Mouse (Mus musculus) spleen, postnatal 10 days (tissue): ENCODE results near the gene Zfp931.
"Not testable (repeated sequence)": the region's sequence is repeated elsewhere in the genome, so short reads cannot be mapped to it uniquely, and the experiment has no call there.

Experiments
- DNase-seq, 2 experiments: peaks; one replicate each; pipeline ENCODE4 v3.0.0; 2021 to 2022; ENCODE audit warnings: low spot score in 2 of 2

Zfp931 gene

DNA sequence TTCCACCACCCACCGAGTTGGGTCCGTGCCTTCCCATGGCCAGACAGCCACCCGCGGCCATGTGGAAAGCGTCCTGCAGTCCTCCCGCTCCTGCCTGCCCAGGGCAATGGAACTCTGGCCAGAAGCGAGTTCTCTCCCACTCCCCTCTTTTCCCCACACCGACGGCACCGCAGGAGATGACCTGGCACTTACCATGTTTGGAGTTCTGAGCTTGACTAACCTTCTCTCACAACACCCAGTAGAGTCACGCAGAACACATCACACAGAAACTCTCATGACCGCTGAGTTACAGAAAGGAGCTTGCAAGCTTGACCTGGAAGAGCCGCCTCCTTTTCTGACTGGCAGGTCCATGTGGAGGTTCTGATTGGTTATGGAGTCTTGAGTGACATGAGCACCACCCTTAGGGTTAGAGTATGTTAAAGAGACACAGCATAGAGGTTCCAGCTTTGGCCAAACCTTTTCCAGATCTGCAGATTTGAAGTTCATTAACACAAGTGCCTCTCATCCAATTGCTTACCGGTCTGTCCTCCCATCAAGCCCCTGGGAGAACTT lies at the start of gene Zfp931:
Gene Zfp931, minus strand, starts transcription at position 311 of the 552 bp plus-strand sequence.
- DNase-seq = not testable (repeated sequence)

DNA sequence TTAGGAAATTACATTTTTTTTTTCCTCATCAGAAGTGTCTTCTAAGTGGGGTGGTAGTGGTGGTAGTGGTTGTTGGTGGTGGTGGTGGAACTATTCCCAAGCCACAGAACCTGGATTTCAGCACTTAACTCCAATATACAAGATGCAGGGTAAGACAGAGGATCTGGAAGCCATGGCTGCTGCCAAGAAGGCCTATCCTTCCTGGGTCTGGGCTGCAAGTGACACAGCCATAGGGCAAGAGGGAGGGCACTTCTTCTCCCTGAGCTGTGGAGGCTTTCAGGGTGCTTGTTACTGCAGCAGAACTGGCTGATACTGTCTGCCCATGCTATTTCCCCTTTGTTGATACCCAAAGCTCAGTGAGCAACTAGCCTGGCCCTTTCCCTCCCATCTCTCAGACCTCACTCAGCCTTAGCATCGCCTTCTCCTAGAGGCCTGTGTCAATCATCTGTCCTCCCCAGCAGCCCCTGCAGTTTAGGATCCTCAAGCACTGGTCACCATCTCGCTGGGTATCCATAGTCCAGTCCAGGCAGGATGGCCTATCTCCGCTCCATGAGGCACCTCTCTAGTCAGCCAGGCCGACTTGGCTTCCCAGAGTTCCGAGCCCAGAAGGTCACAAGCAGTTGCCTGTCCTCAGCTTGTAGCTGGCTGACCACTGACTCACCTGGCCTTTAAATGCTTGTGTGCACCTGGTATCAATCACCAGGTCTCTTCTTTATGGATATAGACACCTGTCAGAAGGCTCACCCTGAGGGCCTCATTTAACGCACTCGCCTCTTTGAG lies 48.0 kb upstream of the Zfp931 start:
- peak in 1 of 2 experiments; percentile 6 for DNase-seq

DNA sequence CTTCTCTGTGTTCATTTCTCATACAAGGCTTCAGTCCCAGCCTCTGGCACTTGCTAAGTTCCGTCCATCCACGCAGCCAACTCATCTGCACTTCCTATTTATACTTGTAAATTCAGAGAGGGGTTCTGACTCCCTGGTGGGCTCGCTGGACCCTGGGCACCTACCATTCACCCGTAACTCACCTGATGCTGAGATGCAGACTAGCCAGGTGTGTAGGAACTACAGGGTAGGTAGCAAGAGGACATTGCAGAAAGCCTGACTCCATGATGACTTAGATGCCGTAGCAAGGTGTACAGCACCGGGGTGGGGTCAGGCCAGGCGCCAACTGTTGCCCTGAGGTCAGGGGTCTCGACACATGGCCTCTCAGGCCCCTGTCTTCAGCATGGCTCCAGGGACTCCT lies 47.2 kb upstream of the Zfp931 start:
- DNase-seq = no peak

DNA sequence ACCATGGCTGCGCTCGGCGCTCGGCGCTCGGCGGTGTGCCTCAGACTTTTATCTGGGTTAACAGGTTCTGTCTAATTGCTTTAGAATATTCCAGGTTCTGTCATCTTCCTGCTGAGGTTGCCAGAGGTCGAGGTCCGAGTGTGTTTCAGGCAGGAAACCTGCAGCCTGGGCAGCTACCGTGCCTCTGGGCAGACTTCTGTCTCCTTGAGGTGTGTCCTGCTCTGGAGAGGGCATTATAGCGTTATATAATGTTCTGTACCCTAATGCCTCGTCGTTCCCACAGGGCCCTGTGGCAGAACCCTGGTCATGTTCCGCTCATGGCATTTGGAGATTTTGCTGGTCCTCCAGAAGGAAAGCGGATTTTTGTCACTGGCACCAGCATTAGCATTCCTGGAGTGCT lies 45.2 kb upstream of the Zfp931 start:
- no peak for DNase-seq

DNA sequence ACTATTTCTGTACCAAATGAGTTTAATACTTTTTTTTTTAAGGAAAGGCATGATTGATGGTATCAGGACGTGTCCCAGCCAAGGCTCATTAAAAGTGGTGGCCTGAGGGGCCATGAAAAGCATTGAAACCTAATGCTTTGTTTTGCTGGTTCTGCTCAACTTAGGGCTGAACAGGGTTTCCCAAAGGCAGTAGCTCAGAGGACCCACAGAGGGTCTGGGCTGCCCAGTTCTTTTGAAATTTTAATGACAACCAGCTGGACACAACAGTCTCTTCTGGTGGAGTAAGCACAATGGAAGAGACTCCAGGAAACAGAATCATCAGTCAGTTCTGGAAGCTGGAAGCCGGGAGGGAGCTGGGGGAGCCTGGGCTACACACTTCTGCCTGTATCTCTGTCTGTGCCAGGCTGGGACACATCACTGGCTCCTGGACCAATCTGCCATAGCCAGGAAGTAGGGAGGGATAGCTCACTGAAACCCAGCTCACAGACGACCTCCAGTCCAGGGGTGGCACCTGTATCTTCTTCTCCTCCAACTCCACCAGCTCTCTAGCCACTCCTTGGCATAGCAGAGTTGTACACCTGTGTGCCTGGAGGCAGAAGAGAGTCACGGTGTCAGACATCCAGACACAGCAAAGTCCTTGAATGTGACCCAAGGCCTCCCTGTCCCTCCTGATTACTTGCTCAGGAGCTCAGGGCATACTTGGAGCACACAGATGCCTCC lies 43.8 kb upstream of the Zfp931 start:
- no peak for DNase-seq

DNA sequence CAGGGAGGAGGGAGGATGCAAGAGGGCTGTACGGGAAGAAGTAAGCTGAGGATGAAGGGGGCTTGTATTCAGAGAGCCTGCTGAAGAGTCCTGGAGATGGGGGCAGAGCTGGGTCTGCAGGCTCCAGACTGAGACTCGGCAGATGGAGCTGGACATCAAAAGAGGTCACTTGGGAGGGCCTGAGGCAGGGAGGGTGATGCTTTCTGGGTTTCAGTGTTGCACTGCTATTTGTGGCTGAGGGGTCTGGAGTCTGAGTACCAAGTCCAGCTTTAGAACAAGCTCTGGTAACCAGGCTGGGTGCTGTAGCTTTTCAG lies 43.1 kb upstream of the Zfp931 start:
- no peak for DNase-seq

DNA sequence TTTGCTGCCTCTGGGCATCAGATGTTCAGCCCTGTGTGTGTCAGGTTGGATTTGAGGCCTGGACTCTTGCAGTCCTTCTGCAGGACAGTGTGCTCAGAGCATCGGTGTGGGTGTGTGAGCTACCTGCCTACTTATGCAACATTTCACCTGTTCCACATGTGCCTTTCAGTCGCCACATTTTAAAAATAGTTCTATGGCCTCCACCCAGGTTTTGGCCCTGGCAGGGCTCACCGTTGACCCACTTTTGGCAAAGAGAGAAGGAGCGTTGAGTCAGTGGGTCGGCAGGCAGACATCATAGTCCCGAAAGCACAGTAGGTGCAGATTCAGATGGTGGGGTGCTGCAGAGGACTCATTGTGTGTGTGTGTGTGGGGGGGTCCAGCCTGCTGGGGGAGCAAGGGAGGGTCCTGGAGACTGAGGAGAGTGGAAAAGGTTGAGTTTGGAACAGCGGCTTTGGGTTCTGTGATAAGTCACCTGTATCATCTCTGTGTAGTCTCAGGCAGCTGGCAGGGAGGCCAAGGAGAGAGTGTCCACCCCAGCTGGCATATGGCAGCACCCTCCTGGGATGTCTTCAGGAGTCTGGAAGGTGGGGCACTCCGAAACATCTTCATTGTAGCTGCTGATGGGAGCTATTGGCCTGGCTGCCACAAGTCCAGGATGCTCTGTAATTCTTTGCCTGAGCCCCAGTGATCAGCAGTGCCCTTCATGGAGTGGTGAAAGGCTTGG lies 42.5 kb upstream of the Zfp931 start:
- DNase-seq = no peak

DNA sequence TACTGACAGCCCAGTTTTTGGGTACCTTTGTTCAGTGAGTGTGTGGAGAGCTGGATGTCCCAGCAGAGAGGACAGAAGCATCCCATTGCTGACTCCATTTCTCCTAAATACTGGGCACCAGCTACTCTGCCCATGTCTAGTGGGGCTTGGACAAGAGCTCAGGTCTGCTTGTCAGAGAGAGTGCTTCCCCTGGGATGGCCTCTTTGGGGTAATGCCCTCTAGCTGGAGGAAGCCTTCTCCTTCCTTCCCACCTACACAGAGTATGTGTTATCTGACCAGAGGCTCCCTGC lies 42.0 kb upstream of the Zfp931 start:
- DNase-seq = no peak

DNA sequence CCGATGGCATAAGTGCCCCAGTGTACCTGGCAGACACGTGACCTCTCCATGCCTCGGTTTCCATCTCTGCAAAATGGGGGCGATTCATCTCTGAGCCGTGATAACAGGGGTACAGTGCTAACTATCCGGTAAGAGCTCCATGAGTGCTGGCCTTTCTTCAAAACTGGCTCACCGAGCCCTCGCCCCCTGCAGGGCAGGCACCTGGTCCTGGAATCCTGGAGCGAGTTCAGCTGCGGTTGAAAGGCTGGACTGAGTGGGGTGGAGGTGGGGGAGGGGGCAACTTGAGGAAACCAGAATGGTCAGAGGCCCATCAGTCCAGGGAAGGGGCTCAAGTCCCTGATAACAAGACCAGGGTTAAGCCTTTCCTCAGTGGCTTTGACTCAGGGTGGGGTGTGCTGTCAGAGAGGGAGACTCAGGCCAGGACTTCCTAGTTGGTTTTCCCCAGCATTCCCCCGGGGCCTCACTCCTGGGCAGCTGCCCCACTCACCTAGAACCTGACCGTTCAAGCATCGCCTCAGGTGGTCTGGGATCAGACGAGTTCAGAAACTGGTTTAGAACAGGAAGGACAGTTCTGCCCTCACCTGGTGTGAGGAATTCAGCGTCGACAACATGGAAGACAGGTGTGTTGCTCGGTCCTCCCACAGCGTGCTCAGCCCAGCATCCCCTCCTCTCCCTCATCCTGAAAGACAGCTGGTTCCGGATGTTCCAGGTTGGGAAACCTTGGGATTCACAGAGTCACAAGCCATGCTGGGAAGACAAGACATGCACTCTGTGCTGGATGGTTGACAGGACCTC lies 41.5 kb upstream of the Zfp931 start:
- DNase-seq = no peak

DNA sequence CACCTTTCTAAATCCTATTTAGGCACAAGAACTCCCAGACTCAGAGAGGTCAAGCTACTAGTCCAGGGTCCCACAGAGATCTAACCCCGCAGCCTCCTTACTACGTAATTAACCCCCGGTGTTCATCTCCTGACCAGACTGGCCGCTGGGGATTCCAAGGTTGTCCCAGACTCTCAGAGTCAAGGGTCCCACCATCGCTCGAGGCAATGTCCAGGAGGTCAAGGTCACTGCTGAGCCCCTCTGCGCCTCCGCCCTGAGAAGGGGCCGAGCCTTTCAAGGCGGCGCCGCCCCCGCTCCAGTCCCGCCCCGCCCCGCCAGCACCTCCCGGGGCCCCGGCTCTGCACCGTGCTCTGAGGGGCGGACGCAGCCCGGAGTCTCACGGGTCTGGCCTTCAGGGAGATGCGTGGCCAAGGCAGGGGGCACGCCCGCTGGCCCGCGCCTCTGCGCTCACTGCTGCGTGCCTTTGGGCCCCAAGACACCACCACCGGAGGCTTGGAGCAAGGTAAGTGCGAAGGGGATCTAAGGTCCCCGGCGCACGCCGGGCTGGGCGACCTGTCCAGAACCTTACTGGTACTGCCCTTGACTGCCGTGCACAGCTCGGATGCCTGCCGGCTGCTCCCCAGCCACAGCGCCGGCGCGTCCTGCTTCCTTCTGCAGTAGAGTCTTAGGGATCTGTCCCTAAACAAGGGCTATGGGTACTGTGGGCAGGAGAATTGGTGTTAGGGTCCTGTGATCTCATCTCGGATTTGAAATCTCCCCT lies 40.7 kb upstream of the Zfp931 start, which contains the start of gene Phactr3:
Gene Phactr3, plus strand, starts transcription at position 175 of the 760 bp plus-strand sequence.
- DNase-seq = no peak

DNA sequence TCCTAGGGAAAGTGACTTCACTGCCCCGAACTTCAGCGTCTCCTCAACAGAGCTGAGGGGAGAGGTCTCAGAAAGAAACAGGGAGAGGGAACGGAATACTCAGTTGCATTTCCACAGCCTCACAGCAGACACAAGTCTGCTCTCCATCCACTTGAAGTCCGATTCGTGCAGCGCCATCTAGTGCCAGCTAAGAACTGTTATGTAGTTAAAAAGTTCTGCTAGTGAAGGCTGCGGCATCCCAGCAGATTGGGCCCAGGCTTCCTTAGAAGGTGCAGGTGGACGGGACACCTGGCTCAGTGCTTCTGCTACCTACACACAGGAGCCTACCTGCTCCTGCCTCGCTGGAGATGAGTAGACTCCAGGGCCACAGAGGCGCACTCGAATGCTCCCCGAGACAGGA lies 39.7 kb upstream of the Zfp931 start:
- peak in 1 of 2 experiments; percentile 33 for DNase-seq

DNA sequence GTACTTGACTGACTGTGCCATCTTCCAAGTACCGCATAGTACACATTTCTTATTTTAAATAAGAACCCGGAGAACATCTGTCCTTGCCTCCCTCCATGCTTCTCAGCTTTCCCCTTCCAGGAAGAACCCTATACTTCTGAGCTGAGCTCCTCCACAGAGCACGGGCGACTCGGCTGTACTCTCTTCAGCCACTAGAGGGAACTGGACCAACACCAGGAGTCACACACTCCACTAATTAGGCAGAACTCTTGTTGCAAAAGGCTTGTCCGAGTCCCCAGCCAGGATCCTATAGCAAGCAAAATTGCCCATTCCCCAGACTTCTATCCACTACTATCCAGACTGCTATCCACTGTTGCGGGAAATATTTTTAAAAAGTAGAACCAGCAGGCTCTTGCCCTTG lies 23.7 kb upstream of the Zfp931 start:
- peak in 1 of 2 experiments; percentile 29 for DNase-seq

DNA sequence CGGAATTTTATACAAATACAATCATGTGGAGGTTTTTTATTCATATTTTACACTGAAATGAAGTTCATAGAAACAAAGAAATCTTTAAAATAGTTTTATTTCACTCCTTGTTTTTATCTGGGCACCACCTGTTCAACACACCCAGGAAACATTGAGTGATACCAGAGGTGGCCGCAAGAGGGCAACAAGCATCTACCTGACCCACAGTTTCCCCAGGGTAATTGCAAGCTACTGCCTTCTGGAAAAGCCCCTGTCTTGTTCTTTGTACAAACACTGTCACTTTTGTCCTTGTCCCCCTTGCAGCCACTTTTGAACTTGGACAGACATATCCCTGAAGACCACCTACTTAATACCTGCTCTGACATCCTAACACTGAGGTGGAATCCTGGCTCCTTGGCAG lies 19.7 kb upstream of the Zfp931 start:
- DNase-seq = peak in 1 of 2 experiments; percentile 58

DNA sequence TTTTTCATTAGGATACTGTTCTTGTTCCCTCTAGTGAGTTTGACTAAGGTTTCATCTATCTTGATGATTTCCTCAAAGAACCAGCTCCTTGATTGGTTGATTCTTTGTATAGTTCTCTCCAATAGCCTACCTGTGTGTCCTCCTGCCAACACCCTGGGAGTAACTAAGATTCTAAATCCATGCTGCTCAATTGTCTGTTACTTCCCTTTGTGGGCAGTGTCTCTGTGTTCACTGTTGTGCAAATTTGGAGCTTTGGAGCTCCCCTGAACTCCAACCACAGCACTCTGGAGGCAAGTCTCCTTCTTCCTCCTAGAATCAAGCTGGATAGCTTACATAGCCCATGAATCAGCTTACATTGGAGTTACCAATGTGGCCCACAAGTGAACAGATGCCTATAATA lies 11.3 kb upstream of the Zfp931 start:
- no peak for DNase-seq

DNA sequence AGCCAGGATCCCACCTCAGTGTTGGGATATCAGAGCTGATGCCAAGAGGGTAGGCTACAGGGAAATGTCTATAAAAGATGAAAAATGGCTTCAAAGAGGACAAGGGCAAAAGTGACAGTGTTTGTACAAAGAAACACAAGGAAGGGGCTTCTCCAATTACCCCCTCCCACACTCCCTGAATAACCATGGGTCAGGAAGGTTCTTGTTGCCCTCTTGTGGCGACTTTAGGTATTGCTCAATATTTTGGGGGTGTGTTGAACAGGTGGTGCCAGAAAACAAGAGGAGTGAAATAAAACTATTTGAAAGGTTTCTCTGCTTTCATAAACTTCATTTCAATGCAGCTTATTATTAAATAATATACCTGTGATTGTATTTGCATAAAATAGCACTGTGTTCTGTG lies 20.1 kb downstream of the Zfp931 start:
- DNase-seq = peak; percentile 32 to 65

DNA sequence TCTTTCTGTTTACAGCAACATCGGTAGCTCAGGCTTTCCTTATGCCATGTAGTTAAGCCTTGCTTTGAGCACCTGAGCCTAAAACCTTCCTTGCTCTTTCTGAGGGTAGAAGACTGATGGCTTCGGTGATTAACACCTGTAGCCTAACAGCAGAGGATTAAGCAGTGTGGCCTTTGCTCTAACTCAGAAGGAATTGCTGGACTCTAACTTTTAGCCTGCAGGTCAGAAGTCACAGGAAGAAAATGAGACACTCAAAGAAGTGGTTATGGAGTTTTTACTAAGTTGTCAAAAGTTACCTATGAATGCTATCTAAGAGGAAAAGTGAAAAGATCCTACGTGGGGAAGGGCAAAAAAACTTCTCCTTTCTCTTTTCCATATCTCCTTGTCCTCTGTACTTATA lies 50.7 kb downstream of the Zfp931 start:
- DNase-seq = not testable (repeated sequence)

DNA sequence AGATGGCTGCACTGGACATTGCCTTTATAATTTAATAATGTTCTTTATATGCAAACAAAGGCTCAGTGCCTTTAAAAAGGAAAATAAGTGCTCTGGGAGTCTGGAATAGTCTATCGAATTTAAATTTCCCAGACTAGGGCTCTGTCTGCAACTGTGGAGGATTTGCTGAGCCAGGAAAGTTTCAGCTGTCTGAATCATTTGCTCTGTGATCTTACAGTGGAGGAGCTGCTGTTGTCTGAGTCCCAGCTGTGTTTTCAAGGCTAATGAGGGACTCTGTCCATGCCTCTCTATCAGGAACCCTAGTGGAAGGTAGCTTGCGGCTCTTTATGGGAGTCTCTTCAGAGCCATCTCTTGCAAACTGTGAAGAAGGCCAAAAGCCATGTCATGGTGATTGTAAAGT lies 54.4 kb downstream of the Zfp931 start:
- DNase-seq = not testable (repeated sequence)

DNA sequence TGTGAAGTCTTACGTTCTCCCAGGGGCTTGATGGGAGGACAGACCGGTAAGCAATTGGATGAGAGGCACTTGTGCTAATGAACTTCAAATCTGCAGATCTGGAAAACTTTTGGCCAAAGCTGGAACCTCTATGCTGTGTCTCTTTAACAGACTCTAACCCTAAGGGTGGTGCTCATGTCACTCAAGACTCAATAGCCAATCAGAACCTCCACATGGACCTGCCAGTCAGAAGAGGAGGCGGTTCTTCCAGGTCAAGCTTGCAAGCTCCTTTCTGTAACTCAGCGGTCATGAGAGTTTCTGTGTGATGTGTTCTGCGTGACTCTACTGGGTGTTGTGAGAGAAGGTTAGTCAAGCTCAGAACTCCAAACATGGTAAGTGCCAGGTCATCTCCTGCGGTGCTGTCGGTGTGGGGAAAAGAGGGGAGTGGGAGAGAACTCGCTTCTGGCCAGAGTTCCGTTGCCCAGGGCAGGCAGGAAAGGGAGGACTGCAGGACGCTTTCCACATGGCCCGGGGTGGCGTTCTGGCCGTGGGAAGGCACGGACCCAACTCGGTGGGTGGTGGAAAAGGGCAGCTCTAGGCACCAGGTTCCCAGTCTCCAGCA lies 55.2 kb downstream of the Zfp931 start, which contains the start of gene Zfp971:
Gene Zfp971, plus strand, starts transcription at position 274 of the 601 bp plus-strand sequence.
- DNase-seq = peak; percentile 26 to 33

DNA sequence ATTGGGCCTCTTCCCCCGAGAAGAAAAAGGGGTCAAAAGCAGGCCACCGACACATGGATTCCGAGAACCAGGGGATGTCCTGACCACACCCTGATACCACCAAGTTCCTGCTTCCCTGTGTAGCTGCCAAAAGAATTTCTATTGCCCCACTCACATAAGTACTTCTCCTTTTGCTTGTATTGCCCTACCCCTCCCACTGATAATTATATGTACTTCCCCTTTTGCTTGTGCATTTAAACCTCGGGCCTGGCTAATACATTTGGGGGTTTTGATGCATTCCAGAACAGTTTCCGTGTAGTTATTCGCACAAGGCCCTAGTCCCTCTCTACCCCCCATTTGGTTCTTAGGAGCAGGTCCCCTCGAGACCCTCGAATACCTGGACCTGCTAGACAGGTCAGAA lies 57.5 kb downstream of the Zfp931 start:
- peak in 1 of 2 experiments; percentile 17 for DNase-seq

DNA sequence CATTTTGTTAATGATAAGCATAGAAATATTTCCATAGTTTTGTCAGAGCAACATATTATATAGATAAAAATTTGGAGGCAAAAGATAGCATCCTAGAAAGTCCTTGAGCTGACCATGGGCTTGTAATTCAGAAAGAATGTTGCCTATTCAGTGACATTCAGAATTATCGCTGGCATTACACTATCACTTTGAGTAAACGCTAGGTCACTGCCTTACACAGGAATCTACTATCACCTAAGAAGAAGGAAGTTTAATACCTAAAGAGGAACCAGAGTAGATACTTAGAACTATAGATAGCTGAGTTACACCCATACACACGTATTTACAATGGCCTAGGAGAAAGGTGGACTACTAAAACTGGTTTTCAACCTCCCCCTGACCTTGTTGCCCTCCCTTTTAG lies 58.8 kb downstream of the Zfp931 start:
- not testable (repeated sequence) for DNase-seq
